Mouse (Mus musculus) liver, embryonic 14.5 days (tissue): ENCODE data around the gene Atp2a3. TPM values are rescaled to one million over a fixed set of nuclear protein-coding genes. Genes with fewer than 3 reads are reported as not detected.

ENCODE experiments used
- ATAC-seq: fragments of 200-750 bp; cut with Nextera tagmentation; 2 replicates; pipeline ENCODE4 v1.8.0; 2017; ENCODE audit warnings: moderate number of reproducible peaks, mild to moderate bottlenecking, moderate library complexity; ENCODE audit not compliant: insufficient read depth
- DNase-seq, 3 experiments: peaks; one replicate each; pipeline ENCODE4 v3.0.0-alpha.2; 2012 to 2013; ENCODE audit warnings: low read depth in 3 of 3, low spot score in 3 of 3
- H3K27ac ChIP-seq: fragments of 300-500 bp; sonication (generic); 2 replicates; pipeline ENCODE4 v1.5.1; 2014; ENCODE audit warnings: moderate library complexity, mild to moderate bottlenecking, control low read depth, inconsistent platforms
- H3K27me3 ChIP-seq: fragments of 300-500 bp; sonication (generic); 2 replicates; pipeline ENCODE4 v1.6.1; 2014; ENCODE audit warnings: mild to moderate bottlenecking, low read length, moderate library complexity; ENCODE audit not compliant: control insufficient read depth, insufficient read depth
- H3K36me3 ChIP-seq: fragments of 300-500 bp; sonication (generic); replicated peaks from 2 replicates; pipeline ENCODE4 v1.6.1; 2014; ENCODE audit warnings: low read depth; ENCODE audit not compliant: control insufficient read depth, insufficient read depth
- H3K4me1 ChIP-seq, 2 experiments: fragments of 200-500 bp in 1 of 2; fragments of 300-500 bp in 1 of 2; sonication (generic) in 1 of 2; replicated peaks; 2 replicates each; pipeline ENCODE4 v1.6.1; 2012 to 2014; ENCODE audit warnings: antibody characterized with exemption in 1 of 2, inconsistent platforms in 1 of 2, low read length in 1 of 2; ENCODE audit not compliant: control insufficient read depth in 2 of 2, insufficient read depth in 2 of 2
- H3K4me2 ChIP-seq: fragments of 300-500 bp; sonication (generic); 2 replicates; pipeline ENCODE4 v1.6.1; 2014; ENCODE audit warnings: low read depth, mild to moderate bottlenecking, control low read depth, moderate library complexity
- H3K4me3 ChIP-seq, 2 experiments: fragments of 200-500 bp in 1 of 2; fragments of 300-500 bp in 1 of 2; sonication (generic) in 1 of 2; 2 replicates each; pipeline ENCODE4 v1.5.1; 2012 to 2014; ENCODE audit warnings: low read depth in 2 of 2, low read length in 2 of 2, mild to moderate bottlenecking in 2 of 2, control low read depth in 1 of 2, inconsistent platforms in 1 of 2, moderate library complexity in 1 of 2; ENCODE audit not compliant: insufficient read depth in 1 of 2
- H3K9ac ChIP-seq: fragments of 300-500 bp; sonication (generic); replicated peaks from 2 replicates; pipeline ENCODE4 v1.6.1; 2014; ENCODE audit warnings: mild to moderate bottlenecking, control low read depth, moderate library complexity
- H3K9me3 ChIP-seq: fragments of 300-500 bp; sonication (generic); 2 replicates; pipeline ENCODE4 v1.6.1; 2016; ENCODE audit warnings: low read length, mixed read lengths; ENCODE audit not compliant: control insufficient read depth
- CTCF ChIP-seq: IDR thresholded peaks from 2 replicates; pipeline ENCODE4 v1.5.1; 2016; ENCODE audit warnings: antibody characterized with exemption, low read depth, control low read depth
- EP300 ChIP-seq: IDR thresholded peaks from 2 replicates; pipeline ENCODE4 v1.6.1; 2016; ENCODE audit warnings: antibody characterized with exemption, low read depth
- WGBS: fragments of 180-500 bp; shearing (Covaris S2); extraction: QIAGEN DNeasy Blood & Tissue Kit; methylation state at CpG from one replicate; pipeline ENCODE4 v1.1.7; 2014; ENCODE audit not compliant: insufficient replicate concordance; 5-methylcytosine and 5-hydroxymethylcytosine counted together
- polyA plus RNA-seq, 2 experiments: library from polyadenylated mRNA; depleted of rRNA in 1 of 2; stranded (reverse) in 1 of 2; unstranded in 1 of 2; fragments of >200 nt; fragmentation: Nextera tagmentation in 1 of 2; extraction: Ambion mirVana in 1 of 2; gene quantifications; 2 replicates each; pipeline versions ENCODE4 v1.2.1 to v1.2.3; 2012 to 2014

Gene Atp2a3
- polyA plus RNA-seq, 2 experiments: 6.4 to 6.7 TPM

GRCm38 (mm10) chr11:72955339-72955974, 5.5 kb upstream of the Atp2a3 start:
- Histone ChIP-seq H3K4me2 (no peak overlapping the region), H3K4me3 (no peak overlapping the region), H3K4me1 (peaks cover 0 to 26% of the 10 kb centered on the region in 2 experiments; a peak in 2 of 4 replicates), H3K27me3 (no peaks in the 10 kb centered on the region; the same call in 1 of the 2 replicates), H3K9me3 (no peaks in the 10 kb centered on the region), H3K36me3 (no peaks in the 10 kb centered on the region), H3K9ac (no peak overlapping the region), H3K27ac (no peak overlapping the region)
- 12% methylated on average over 5 of the region's 5 CpGs for WGBS
- TF ChIP-seq EP300 (no peak), CTCF (no peak)
- no peak for DNase-seq
- peak; percentile 33; the same call in 1 of the 2 replicates for ATAC-seq

- H3K27ac ChIP-seq: no peak overlapping the region
- ATAC-seq (no peak), DNase-seq (no peak)
- WGBS: 14% methylated on average over 2 of the region's 2 CpGs
- H3K9me3 ChIP-seq: no peaks in the 10 kb centered on the region
- TF ChIP-seq EP300: no peak
- no peak for TF ChIP-seq CTCF
- peaks cover 4 to 22% of the 10 kb centered on the region in 2 experiments for H3K4me1 ChIP-seq
- H3K4me2 ChIP-seq: no peak overlapping the region
- no peak overlapping the region for H3K4me3 ChIP-seq
- H3K36me3 ChIP-seq: no peaks in the 10 kb centered on the region
- no peak overlapping the region for H3K9ac ChIP-seq
- peaks cover 7% of the 10 kb centered on the region for H3K27me3 ChIP-seq
Measured at GRCm38 (mm10) chr11:72957318-72957717, 3.7 kb upstream of the Atp2a3 start.

- no peak overlapping the region for H3K27ac ChIP-seq
- 25% methylated on average over 15 of the region's 15 CpGs for WGBS
- ATAC-seq: no peak
- no peak for DNase-seq
- peak overlapping the region in 1 of 2 experiments; percentile 50; a peak in 1 of 4 replicates for H3K4me3 ChIP-seq
- TF ChIP-seq EP300 (no peak), CTCF (peak; percentile 18)
- H3K4me2 ChIP-seq: peak overlapping the region; percentile 71
- no peak overlapping the region for H3K9ac ChIP-seq
- no peaks in the 10 kb centered on the region for H3K36me3 ChIP-seq
- peaks cover 7% of the 10 kb centered on the region for H3K27me3 ChIP-seq
- H3K9me3 ChIP-seq: no peaks in the 10 kb centered on the region
- peaks cover 4 to 12% of the 10 kb centered on the region in 2 experiments for H3K4me1 ChIP-seq
Measured at GRCm38 (mm10) chr11:72959924-72960679, 867 bp upstream of the Atp2a3 start.

- TF ChIP-seq CTCF: no peak
- TF ChIP-seq EP300: no peak
- H3K9me3 ChIP-seq: no peaks in the 10 kb centered on the region
- DNase-seq: no peak
- peaks cover 7% of the 10 kb centered on the region for H3K27me3 ChIP-seq
- H3K4me1 ChIP-seq: peaks cover 4 to 6% of the 10 kb centered on the region in 2 experiments
- WGBS: 14% methylated on average over 15 of the region's 15 CpGs
- peak; percentile 27; the same call in 1 of the 2 replicates for ATAC-seq
- no peak overlapping the region for H3K9ac ChIP-seq
- H3K4me2 ChIP-seq: peak overlapping the region; percentile 71
- H3K27ac ChIP-seq: no peak overlapping the region
- peak overlapping the region; percentile 20 to 50; a peak in 3 of 4 replicates for H3K4me3 ChIP-seq
- no peaks in the 10 kb centered on the region for H3K36me3 ChIP-seq
Measured at GRCm38 (mm10) chr11:72960723-72961071, 272 bp upstream of the Atp2a3 start.

- no peak overlapping the region for H3K27ac ChIP-seq
- no peak overlapping the region for H3K4me3 ChIP-seq
- TF ChIP-seq EP300 (no peak), CTCF (no peak)
- no peaks in the 10 kb centered on the region for H3K9me3 ChIP-seq
- 46% methylated on average over 2 of the region's 2 CpGs for WGBS
- H3K27me3 ChIP-seq: peaks cover 7% of the 10 kb centered on the region
- no peak overlapping the region; the same call in none of the 2 replicates for H3K4me2 ChIP-seq
- DNase-seq (no peak), ATAC-seq (no peak)
- peaks cover 4% of the 10 kb centered on the region in 2 experiments for H3K4me1 ChIP-seq
- H3K36me3 ChIP-seq: no peaks in the 10 kb centered on the region
- H3K9ac ChIP-seq: no peak overlapping the region
Measured at GRCm38 (mm10) chr11:72962378-72962777, 1.4 kb downstream of the Atp2a3 start.
